In the genomic region with DNA sequence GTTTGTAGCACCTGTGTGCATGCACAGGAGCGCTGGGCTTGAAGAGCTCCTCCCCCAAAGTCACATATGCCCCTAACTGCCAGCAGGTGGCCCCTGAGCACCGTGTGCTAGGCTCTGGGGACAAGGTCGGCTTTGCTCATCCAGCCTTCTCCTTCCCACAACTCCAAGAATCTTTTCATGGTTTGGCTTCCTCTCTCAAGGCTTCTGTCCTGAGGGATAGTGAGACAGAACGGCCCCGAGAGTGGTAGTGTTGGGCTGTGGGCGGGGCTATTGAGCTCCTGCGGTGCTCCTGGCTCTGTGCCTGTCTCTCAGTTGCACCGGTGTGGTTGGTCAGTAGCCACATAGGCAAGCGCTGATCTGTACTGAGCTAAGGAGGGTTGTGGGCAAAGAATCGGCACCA, we compare ENCODE assay signal across 8 mouse cellular contexts.
DNase-seq lines count a peak whose midpoint lies in the region; ATAC-seq lines count a peak whose summit lies in the region.

No protein-coding gene starts in this region.

- ATAC-seq in embryonic facial prominence, embryonic 11.5 days (replicated peaks; ENCODE audit: insufficient number of reproducible peaks, low FRiP score, low TSS enrichment, low read depth): peak; percentile 81
- peak; percentile 41 for ATAC-seq in heart, embryonic 16.5 days (replicated peaks; ENCODE audit: extremely low read depth, insufficient read depth, low FRiP score)
- ATAC-seq in liver, embryonic 12.5 days: 0 out of 2 replicates have a peak, but pooled peaks have one; percentile 15
- ATAC-seq in neural tube, embryonic 12.5 days (ENCODE audit: low FRiP score, low read depth): peak; percentile 85

- H3K9me3 ChIP-seq in embryonic facial prominence, embryonic 11.5 days (replicated peaks; ENCODE audit: control insufficient read depth, low read length): no peaks in the 10 kb centered on the region
- no peaks in the 10 kb centered on the region for H3K9me3 ChIP-seq in heart, embryonic 16.5 days (replicated peaks; ENCODE audit: control insufficient read depth, low read length)
- no peaks in the 10 kb centered on the region for H3K9me3 ChIP-seq in liver, embryonic 12.5 days (replicated peaks)
- H3K9me3 ChIP-seq in neural tube, embryonic 12.5 days: no peaks in the 10 kb centered on the region

- H3K4me3 ChIP-seq in embryonic facial prominence, embryonic 11.5 days (ENCODE audit: low read depth, low read length): peak overlapping the region; percentile 22; the same call in 1 of the 2 replicates
- H3K4me3 ChIP-seq in heart, embryonic 16.5 days (ENCODE audit: low read length): peak overlapping the region; percentile 36
- H3K4me3 ChIP-seq in liver, embryonic 12.5 days: no peak overlapping the region
- no peak overlapping the region for H3K4me3 ChIP-seq in neural tube, embryonic 12.5 days

- peak overlapping the region; percentile 51 for H3K9ac ChIP-seq in embryonic facial prominence, embryonic 11.5 days (replicated peaks; ENCODE audit: low read length)
- H3K9ac ChIP-seq in heart, embryonic 16.5 days (ENCODE audit: low read length): peak overlapping the region; percentile 45
- H3K9ac ChIP-seq in liver, embryonic 12.5 days: no peak overlapping the region
- no peak overlapping the region for H3K9ac ChIP-seq in neural tube, embryonic 12.5 days

- no peaks in the 10 kb centered on the region for H3K36me3 ChIP-seq in embryonic facial prominence, embryonic 11.5 days (replicated peaks; ENCODE audit: control insufficient read depth, insufficient read depth, low read depth, low read length)
- H3K36me3 ChIP-seq in heart, embryonic 16.5 days (ENCODE audit: control insufficient read depth, insufficient read depth): no peaks in the 10 kb centered on the region
- no peaks in the 10 kb centered on the region for H3K36me3 ChIP-seq in liver, embryonic 12.5 days
- no peaks in the 10 kb centered on the region for H3K36me3 ChIP-seq in neural tube, embryonic 12.5 days

- H3K4me1 ChIP-seq in embryonic facial prominence, embryonic 11.5 days (ENCODE audit: control insufficient read depth, insufficient read depth, low read length): no peaks in the 10 kb centered on the region
- H3K4me1 ChIP-seq in heart, embryonic 16.5 days (ENCODE audit: control insufficient read depth, insufficient read depth, low read length): peaks cover 8% of the 10 kb centered on the region
- no peaks in the 10 kb centered on the region for H3K4me1 ChIP-seq in liver, embryonic 12.5 days
- H3K4me1 ChIP-seq in neural tube, embryonic 12.5 days: peaks cover 5% of the 10 kb centered on the region

- peak overlapping the region; percentile 37; the same call in 1 of the 2 replicates for H3K4me2 ChIP-seq in embryonic facial prominence, embryonic 11.5 days (ENCODE audit: low read depth, low read length)
- peak overlapping the region; percentile 58 for H3K4me2 ChIP-seq in heart, embryonic 16.5 days (ENCODE audit: low read depth, low read length)
- H3K4me2 ChIP-seq in liver, embryonic 12.5 days: peak overlapping the region; percentile 29
- H3K4me2 ChIP-seq in neural tube, embryonic 12.5 days (replicated peaks): peak overlapping the region; percentile 40

- H3K27me3 ChIP-seq in embryonic facial prominence, embryonic 11.5 days (ENCODE audit: control insufficient read depth, insufficient read depth, low read length): no peaks in the 10 kb centered on the region
- no peaks in the 10 kb centered on the region for H3K27me3 ChIP-seq in heart, embryonic 16.5 days (ENCODE audit: control insufficient read depth, insufficient read depth, low read length)
- no peaks in the 10 kb centered on the region for H3K27me3 ChIP-seq in liver, embryonic 12.5 days (replicated peaks)
- H3K27me3 ChIP-seq in neural tube, embryonic 12.5 days (replicated peaks): no peaks in the 10 kb centered on the region

- H3K27ac ChIP-seq in embryonic facial prominence, embryonic 11.5 days (replicated peaks; ENCODE audit: low read depth, low read length): no peak overlapping the region
- H3K27ac ChIP-seq in heart, embryonic 16.5 days (ENCODE audit: low read length): no peak overlapping the region
- H3K27ac ChIP-seq in liver, embryonic 12.5 days: no peak overlapping the region
- H3K27ac ChIP-seq in neural tube, embryonic 12.5 days: no peak overlapping the region

- 11% methylated on average over 10 of the region's 10 CpGs for WGBS in embryonic facial prominence, embryonic 11.5 days
- 9% methylated on average over 10 of the region's 10 CpGs for WGBS in heart, embryonic 16.5 days
- 7% methylated on average over 10 of the region's 10 CpGs for WGBS in liver, embryonic 12.5 days (ENCODE audit: insufficient replicate concordance)
- WGBS in neural tube, embryonic 12.5 days: 18% methylated on average over 10 of the region's 10 CpGs

- peak; percentile 39 for DNase-seq in CD4-positive helper T cell, adult 2 months (ENCODE audit: low read depth, low spot score)
- peak; percentile 71 to 88 for DNase-seq in adrenal gland, adult (ENCODE audit: inconsistent age in 2 of 2, low spot score in 1 of 2)
- peak; percentile 86 for DNase-seq in embryonic facial prominence, embryonic 11.5 days (ENCODE audit: low spot score)
- peak; percentile 67 for DNase-seq in kidney, postnatal 10 days
- peak; percentile 36 for DNase-seq in urinary bladder, postnatal 14 days (ENCODE audit: low spot score)

Comparison
In these comparisons a context has a peak if more than half of its experiments do, and no peak if none do; other contexts are left out.
1. DNase-seq: peak in every context shown above with its lines; median percentile 86 in embryonic facial prominence, embryonic 11.5 days; 80 in adrenal gland, adult; 67 in kidney, postnatal 10 days; 39 in CD4-positive helper T cell, adult 2 months; 36 in urinary bladder, postnatal 14 days.
2. ATAC-seq: peak in every context shown above with its lines; median percentile 85 in neural tube, embryonic 12.5 days; 81 in embryonic facial prominence, embryonic 11.5 days; 41 in heart, embryonic 16.5 days; 15 in liver, embryonic 12.5 days.
3. H3K4me3 ChIP-seq: peak in embryonic facial prominence, embryonic 11.5 days (single experiment) and heart, embryonic 16.5 days (single experiment); none in liver, embryonic 12.5 days (single experiment) and neural tube, embryonic 12.5 days (single experiment).
4. H3K9ac ChIP-seq: peak in embryonic facial prominence, embryonic 11.5 days (single experiment) and heart, embryonic 16.5 days (single experiment); none in liver, embryonic 12.5 days (single experiment) and neural tube, embryonic 12.5 days (single experiment).
5. Peak in every context shown above with its lines, with median percentiles within 50 percentile points of each other: H3K4me2 ChIP-seq.